Mouse (Mus musculus): ENCODE data around the gene Pknox2. TPM values are rescaled to one million over a fixed set of nuclear protein-coding genes. Genes with fewer than 3 reads are reported as not detected.

The Pknox2 gene
- total RNA-seq, 2 experiments from 2014 or later, result not detected

DNA sequence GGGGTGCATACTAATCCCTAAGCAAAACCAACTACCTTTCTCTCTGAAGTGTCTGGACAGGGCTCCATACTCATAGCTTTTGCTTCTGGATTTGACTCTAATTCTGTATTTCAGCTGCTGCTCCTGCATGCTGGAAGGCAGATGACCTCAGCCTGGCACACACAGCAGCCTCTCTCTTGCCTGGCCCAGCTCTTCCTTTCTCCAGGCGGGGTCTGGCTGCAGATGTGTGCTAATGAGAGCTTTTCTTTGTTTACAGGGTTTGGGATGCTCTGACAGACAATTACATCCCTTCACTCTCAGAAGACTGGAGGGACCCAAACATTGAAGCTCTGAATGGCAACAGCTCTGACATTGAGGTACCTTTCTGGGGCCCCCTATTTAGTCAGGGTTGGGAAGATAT lies 297.1 kb downstream of the Pknox2 start:
- no peak for ATAC-seq (replicated peaks; ENCODE audit: poor library complexity, severe bottlenecking)

- ATAC-seq (replicated peaks; ENCODE audit: poor library complexity, severe bottlenecking), result no peak
Observed at GRCm38 (mm10) chr9:36848661-36849060, 298.5 kb downstream of the Pknox2 start.

DNA sequence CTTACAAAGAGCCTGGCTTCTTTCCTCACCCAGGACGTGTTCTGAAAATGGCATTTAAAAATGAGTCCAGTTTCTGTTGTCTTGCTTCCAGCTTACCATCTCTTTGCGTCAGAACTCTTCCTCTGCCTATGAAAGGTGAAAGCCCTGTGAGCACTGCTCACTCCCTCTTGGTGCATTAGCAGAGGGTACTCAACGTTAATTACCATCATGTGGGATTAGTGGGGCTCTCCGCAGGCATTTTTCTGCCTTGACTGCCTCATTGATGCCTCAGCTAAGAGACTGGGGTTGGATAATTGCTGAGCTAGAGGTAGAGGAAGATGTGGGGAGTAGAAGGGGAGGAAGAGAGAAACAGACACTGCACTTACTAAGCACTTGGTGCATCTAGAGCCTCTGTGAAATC lies 300.9 kb downstream of the Pknox2 start:
- ATAC-seq (replicated peaks; ENCODE audit: poor library complexity, severe bottlenecking), result no peak

Other genes with a start within 250 kb of the Pknox2 start
- 2.0 and 4.1 TPM in 2 replicates for gene Tmem218, start 60.8 kb upstream of the Pknox2 start, total RNA-seq (2014; fragmentation: Nextera tagmentation)
- 1.9 and 4.2 TPM in 2 replicates for gene Tmem218, start 60.8 kb upstream of the Pknox2 start, total RNA-seq (2017)
- gene Slc37a2, start 108.3 kb upstream of the Pknox2 start, total RNA-seq (2014; fragmentation: Nextera tagmentation), result 0.81 TPM in 1 of 2 replicates, not detected in the other
- gene Slc37a2, start 108.3 kb upstream of the Pknox2 start, total RNA-seq (2017), result 0.34 and 0.52 TPM in 2 replicates
- 13.3 and 16.7 TPM in 2 replicates for gene Ccdc15, start 201.0 kb upstream of the Pknox2 start, total RNA-seq (2014; fragmentation: Nextera tagmentation)
- 11.7 and 14.5 TPM in 2 replicates for gene Ccdc15, start 201.0 kb upstream of the Pknox2 start, total RNA-seq (2017)
- not detected in 2 replicates for gene Hepacam, start 219.9 kb upstream of the Pknox2 start, total RNA-seq (2014; fragmentation: Nextera tagmentation)
- not detected in 2 replicates for gene Hepacam, start 219.9 kb upstream of the Pknox2 start, total RNA-seq (2017)

Data from granulocyte monocyte progenitor cell, adult 5-6 weeks (primary cell).